Mouse (Mus musculus) small intestine, adult 2 months (tissue): ENCODE results near the gene Zc3h14. TPM values are rescaled to one million over a fixed set of nuclear protein-coding genes. Genes with fewer than 3 reads are reported as not detected.

Experiments
- H3K27ac ChIP-seq: fragments of 200-500 bp; 2 replicates; pipeline ENCODE4 v1.5.1; 2012; ENCODE audit warnings: low read depth, low read length, control low read depth, inconsistent platforms; ENCODE audit not compliant: insufficient read depth
- H3K27me3 ChIP-seq: fragments of 200-500 bp; 2 replicates; pipeline ENCODE4 v1.6.1; 2012; ENCODE audit warnings: mild to moderate bottlenecking, moderate library complexity, low read length, inconsistent platforms; ENCODE audit not compliant: control insufficient read depth, insufficient read depth
- H3K36me3 ChIP-seq: fragments of 200-500 bp; 2 replicates; pipeline ENCODE4 v1.6.1; 2012; ENCODE audit warnings: mild to moderate bottlenecking, low read length, control low read depth, inconsistent platforms; ENCODE audit not compliant: control insufficient read depth, insufficient read depth
- H3K4me1 ChIP-seq: fragments of 200-500 bp; 2 replicates; pipeline ENCODE4 v1.6.1; 2012; ENCODE audit warnings: low read length, inconsistent platforms, mixed read lengths; ENCODE audit not compliant: control insufficient read depth, insufficient read depth, insufficient read length
- H3K4me3 ChIP-seq: fragments of 200-500 bp; 2 replicates; pipeline ENCODE4 v1.5.1; 2012; ENCODE audit warnings: low read depth, mild to moderate bottlenecking, control low read depth, inconsistent platforms, low read length, moderate library complexity
- CTCF ChIP-seq: fragments of 200-500 bp; IDR thresholded peaks from 2 replicates; pipeline ENCODE4 v1.5.1; 2012; ENCODE audit warnings: low read depth, mild to moderate bottlenecking, control low read depth, inconsistent platforms, low read length, moderate library complexity, mixed read lengths; ENCODE audit not compliant: insufficient replicate concordance, insufficient read length; ENCODE audit errors: extremely low read depth
- POLR2A ChIP-seq: fragments of 200-500 bp; IDR thresholded peaks from 2 replicates; pipeline ENCODE4 v1.6.1; 2012; ENCODE audit warnings: low read depth, mild to moderate bottlenecking, control low read depth, inconsistent platforms, low read length, moderate library complexity
- WGBS: fragments of 180-500 bp; shearing (Covaris S2); methylation state at CpG from one replicate; pipeline ENCODE4 v1.1.7; 2018; 5-methylcytosine and 5-hydroxymethylcytosine counted together
- polyA plus RNA-seq: library from polyadenylated mRNA; depleted of rRNA; stranded (reverse); fragments of >200 nt; gene quantifications from 2 replicates; pipeline ENCODE4 v1.2.3, GENCODE M21; 2012; rRNA removed

Zc3h14 gene
- 6.7 and 14.8 TPM in 2 replicates for polyA plus RNA-seq

DNA sequence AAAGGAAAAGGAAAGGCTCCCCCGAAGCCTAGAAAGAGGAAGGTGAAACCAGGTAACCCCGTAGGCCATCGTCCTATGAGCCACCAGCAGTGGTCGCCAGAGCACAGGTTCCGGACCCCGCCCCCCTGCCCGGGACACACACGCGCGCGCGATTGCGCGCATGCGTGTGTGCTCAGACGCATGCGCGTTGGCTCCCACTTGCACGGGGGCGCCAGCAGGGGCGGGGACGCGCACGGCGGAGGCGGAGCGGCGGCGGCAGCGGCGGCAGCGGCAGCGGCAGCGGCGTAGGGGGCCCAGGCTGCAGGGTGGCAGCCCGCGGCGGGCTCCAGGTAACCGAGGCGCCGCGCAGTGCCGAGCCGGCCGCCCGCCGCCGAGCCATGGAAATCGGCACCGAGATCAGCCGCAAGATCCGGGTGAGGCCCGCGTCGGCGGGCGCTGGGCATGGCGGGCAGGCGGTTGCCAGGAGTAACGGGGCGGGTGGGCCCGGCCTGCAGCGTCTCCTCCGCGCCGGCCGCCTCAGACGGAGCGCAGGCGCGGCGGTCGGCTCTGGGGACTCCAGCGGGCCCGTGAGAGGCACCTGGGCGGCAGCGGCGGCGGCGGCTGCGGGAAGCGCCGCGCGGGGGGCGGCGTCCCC lies at the start of gene Zc3h14:
Gene Zc3h14, plus strand, starts transcription at position 219 of the 634 bp plus-strand sequence.
- WGBS, result 1% methylated on average over 87 of the region's 87 CpGs
- peaks cover 2% of the 10 kb centered on the region; the same call in 1 of the 2 replicates for H3K36me3 ChIP-seq
- peak within 1 kb of the TSS; percentile 86 for H3K4me3 ChIP-seq
- H3K27me3 ChIP-seq, result no peaks in the 10 kb centered on the region
- TF ChIP-seq CTCF (peak; percentile 56; the same call in 1 of the 2 replicates), POLR2A (peak; percentile 49; the same call in 1 of the 2 replicates)
- peak within 1 kb of the TSS; percentile 48; the same call in 1 of the 2 replicates for H3K27ac ChIP-seq
- no peaks in the 10 kb centered on the region for H3K4me1 ChIP-seq

DNA sequence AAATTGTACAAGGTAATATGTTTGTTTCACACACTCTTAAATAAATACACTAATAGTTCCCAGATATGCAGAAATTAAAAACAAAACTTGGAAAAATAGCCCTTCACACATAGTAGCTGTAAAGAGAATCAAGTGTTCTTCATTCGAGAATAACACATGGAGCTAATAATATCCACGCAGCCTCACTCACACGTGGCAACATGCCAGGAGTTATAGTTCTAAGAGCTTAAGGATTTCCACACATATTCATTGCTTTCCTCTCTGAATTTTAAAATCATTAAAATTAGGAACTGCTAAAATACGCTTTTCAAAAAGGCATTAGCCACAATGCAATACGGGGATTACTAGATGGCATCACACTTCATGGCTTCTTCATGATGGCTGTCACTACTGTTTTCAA lies 49.6 kb upstream of the Zc3h14 start:
- no peak overlapping the region for H3K27ac ChIP-seq
- no peak for TF ChIP-seq CTCF
- no peak for TF ChIP-seq POLR2A
- H3K27me3 ChIP-seq, result no peaks in the 10 kb centered on the region
- no peak overlapping the region for H3K4me3 ChIP-seq
- WGBS, result 78% methylated on average over 5 of the region's 5 CpGs
- no peaks in the 10 kb centered on the region for H3K4me1 ChIP-seq
- H3K36me3 ChIP-seq, result peaks cover 25% of the 10 kb centered on the region

DNA sequence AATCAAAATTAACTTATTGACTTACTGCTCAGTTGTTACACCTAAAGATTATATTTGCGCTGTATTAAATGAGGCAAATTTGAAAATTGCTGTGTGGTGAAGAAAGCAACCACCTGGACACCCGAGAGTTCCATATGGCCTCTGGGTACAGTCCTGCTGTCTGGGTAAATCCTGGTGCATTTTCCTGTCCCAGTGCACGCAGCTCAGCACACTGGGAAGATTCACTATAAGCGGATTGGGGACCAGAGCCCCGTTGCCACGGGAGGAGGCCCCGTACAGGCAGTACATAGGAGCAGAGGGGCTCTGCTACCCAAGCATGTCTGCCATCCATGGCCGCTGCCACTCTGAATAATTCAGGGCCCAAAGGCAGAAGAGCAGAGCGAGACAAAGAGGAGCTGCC lies 45.2 kb upstream of the Zc3h14 start:
- H3K27ac ChIP-seq, result no peak overlapping the region
- no peaks in the 10 kb centered on the region for H3K4me1 ChIP-seq
- H3K36me3 ChIP-seq, result peaks cover 32% of the 10 kb centered on the region
- no peaks in the 10 kb centered on the region for H3K27me3 ChIP-seq
- H3K4me3 ChIP-seq, result no peak overlapping the region
- 92% methylated on average over 9 of the region's 9 CpGs for WGBS
- TF ChIP-seq CTCF (no peak), POLR2A (no peak)

DNA sequence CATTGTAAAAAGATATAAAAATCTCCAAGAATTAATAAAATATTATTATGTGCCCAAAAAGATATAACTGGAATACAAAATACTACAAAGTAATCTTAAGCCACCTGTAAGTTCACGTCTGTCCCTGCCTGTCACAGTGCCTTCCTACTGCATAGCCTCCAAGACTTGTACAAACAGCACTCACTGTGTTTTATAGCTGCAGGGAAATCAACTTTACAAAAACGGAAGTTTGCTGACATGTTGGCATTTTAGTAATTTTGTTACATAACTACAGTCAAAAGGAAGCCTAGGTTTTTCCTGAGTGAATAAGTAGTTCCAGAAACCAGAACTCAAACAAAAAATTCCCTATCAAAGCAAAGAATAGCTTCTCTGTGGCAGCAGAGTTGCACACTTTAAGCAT lies 43.2 kb upstream of the Zc3h14 start:
- H3K4me1 ChIP-seq, result no peaks in the 10 kb centered on the region
- peaks cover 26% of the 10 kb centered on the region for H3K36me3 ChIP-seq
- H3K4me3 ChIP-seq, result no peak overlapping the region
- H3K27ac ChIP-seq, result no peak overlapping the region
- H3K27me3 ChIP-seq, result no peaks in the 10 kb centered on the region
- 80% methylated on average over 2 of the region's 2 CpGs for WGBS
- TF ChIP-seq POLR2A, result no peak
- TF ChIP-seq CTCF, result no peak

DNA sequence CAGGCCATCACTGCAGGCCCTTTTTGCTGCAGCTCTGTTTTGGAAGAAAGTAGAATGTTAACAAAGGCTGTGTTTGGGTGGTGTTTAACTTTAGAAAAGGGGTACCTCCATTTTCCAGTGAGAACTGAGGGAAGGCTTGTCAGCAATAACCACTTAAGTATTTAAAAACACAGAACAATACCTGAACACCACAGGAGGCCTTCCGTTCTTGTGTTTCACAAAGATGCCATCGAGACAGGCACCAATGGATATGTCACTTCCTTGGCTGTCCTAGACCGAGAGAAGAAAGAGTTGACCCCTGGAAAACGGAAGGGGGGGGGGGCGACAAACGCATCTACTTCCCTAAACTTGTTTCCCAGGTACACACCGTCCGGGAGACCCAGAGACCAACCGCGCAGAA lies 42.8 kb upstream of the Zc3h14 start:
- Histone ChIP-seq H3K36me3 (peaks cover 24% of the 10 kb centered on the region), H3K4me3 (no peak overlapping the region), H3K27me3 (no peaks in the 10 kb centered on the region), H3K4me1 (no peaks in the 10 kb centered on the region), H3K27ac (no peak overlapping the region)
- no peak for TF ChIP-seq CTCF
- TF ChIP-seq POLR2A, result no peak
- 88% methylated on average over 10 of the region's 10 CpGs for whole genome bisulfite sequencing

DNA sequence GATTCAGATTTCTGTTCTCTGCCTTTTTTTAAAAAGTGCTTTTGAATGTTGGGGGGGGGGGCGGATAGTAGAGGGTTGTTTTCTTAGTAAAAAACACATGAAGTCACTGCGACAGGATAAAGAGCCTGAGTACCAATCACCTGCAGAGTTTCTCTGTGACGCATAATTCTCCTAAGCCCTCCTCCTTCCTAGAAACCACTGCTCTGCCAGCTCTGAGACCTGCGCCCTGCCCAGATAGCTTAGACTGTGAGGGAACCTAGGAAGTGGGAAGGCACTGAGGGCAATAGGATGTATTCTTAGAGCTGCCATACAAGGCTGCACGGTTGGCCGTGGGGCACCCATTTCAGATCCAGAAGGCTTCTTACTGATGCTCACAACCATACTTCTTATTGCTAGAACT lies 33.9 kb upstream of the Zc3h14 start:
- no peak for TF ChIP-seq POLR2A
- no peak for TF ChIP-seq CTCF
- 0 out of 2 replicates have a peak, but pooled peaks cover 2% of the 10 kb centered on the region for H3K36me3 ChIP-seq
- WGBS, result 88% methylated on average over 6 of the region's 6 CpGs
- H3K27me3 ChIP-seq, result no peaks in the 10 kb centered on the region
- H3K4me3 ChIP-seq, result no peak overlapping the region
- H3K27ac ChIP-seq, result peak overlapping the region; percentile 50
- peaks cover 15% of the 10 kb centered on the region; the same call in 1 of the 2 replicates for H3K4me1 ChIP-seq

DNA sequence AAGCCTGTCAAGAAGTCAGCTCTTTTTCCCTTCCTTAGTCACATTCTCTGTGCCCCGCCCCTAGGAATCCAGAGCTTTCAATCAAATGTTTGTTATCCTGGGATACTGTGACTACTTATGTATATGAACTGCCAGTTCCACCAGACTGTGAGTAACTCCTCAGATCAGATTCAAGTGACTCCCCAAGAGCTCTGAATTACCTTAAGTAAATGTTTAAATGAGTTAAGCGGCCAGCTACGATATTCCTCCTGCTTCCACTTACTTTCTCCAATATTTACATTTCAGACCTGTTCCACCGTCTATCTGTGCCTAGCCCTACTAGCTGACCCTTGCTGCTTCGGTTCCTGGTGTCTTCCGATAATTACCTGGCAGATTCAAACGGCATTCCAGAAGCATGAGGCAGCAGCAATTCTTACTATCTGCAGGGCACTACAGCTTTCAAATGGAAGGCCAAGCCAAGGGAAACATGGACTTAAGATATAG lies 33.1 kb upstream of the Zc3h14 start:
- Histone ChIP-seq H3K4me1 (peaks cover 15% of the 10 kb centered on the region; the same call in 1 of the 2 replicates), H3K27me3 (no peaks in the 10 kb centered on the region), H3K4me3 (no peak overlapping the region), H3K36me3 (no peaks in the 10 kb centered on the region), H3K27ac (peak overlapping the region; percentile 72)
- 24% methylated on average over 7 of the region's 7 CpGs for WGBS
- TF ChIP-seq POLR2A (no peak), CTCF (no peak)
